Mouse (Mus musculus): ENCODE data around the gene Stk24.

Gene Stk24

GRCm38 (mm10) chr14:121378243-121379115, 1.3 kb downstream of the Stk24 start:
- no peak for DNase-seq

GRCm38 (mm10) chr14:121376566-121376965, 3.2 kb downstream of the Stk24 start:
- no peak for DNase-seq

DNA sequence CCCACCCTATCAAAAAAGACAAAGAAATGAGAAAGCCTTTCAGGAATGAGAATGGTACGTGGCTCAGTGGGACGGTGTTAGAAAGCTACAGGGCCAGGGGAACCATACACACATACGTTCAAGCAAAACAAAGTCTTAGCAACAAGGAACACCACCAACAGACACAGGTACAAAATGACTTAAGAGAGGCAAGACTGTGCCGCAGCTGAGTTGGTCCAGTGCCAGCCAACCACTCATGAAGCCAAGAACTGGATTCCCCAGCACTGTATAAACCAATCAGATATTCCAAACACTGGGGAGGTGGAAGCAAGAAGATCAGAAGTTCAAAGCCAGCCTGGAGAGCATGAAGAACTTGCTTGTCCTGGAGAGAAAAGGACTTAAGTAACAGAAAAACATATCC, 5.9 kb downstream of the Stk24 start:
- DNase-seq, result no peak

GRCm38 (mm10) chr14:121373020-121373419, 6.8 kb downstream of the Stk24 start:
- DNase-seq, result no peak

DNA sequence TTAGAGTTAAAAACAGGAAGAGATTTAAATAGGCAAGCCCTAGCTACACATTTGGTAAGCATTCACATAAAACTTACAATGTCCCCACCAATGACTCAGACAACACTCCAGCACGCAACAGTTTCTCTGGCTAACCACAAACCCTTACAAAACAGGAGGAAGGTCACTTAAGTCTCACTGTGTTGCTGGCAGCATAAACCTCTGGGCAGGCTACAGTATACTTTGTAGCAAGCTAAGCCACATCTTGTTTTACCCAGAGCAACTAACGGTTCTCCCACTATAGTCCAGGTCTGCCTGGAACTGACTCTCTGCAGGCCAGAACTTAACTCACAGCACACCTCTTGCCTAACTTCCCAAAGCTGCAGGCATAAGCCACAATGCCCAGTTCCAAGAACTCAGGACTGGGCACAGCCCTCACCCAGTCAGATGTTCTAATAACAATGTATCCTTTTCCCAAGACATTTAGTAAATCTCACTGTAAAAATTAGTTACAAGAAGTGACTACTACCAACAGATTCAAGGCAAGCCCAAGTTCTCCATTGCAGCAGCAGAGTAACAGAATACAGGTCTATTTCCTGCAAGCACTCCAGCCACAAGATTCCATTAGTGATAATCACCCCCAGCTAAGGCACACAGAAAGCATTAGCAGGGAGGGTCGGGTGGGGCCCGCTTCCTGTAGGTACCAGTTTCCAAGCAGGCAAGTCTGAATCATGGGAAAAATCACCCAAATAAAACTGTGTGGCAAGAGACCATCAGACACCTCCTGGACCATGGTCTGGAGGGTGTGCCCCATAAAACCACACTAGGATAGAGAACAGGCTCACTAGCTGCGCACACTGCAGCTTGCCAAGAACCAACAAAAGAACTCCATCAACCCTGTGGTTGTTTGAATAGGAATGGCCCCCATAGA, 7.6 kb downstream of the Stk24 start:
- DNase-seq, result no peak

DNA sequence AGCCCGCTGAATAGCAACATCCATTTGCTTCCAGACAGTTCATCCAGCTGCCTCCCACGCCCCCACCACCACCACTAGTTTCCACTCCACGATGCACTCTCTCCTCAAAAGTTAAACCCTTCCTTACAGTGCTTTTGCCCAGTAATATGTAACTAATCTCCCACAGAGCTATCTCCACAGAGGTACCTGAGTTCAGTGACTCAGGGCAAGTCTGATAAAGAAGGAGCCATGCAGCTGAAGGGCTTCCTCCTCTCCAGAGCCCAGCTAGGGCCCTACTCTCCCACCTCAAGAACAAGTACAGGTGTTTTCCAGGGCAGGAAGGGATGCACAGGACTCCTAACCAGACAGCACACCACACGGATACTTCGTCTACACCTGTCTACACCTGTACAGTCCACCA, 10.4 kb downstream of the Stk24 start:
- no peak for DNase-seq

- no peak for DNase-seq
Measured at GRCm38 (mm10) chr14:121368108-121368705, 11.6 kb downstream of the Stk24 start.

DNA sequence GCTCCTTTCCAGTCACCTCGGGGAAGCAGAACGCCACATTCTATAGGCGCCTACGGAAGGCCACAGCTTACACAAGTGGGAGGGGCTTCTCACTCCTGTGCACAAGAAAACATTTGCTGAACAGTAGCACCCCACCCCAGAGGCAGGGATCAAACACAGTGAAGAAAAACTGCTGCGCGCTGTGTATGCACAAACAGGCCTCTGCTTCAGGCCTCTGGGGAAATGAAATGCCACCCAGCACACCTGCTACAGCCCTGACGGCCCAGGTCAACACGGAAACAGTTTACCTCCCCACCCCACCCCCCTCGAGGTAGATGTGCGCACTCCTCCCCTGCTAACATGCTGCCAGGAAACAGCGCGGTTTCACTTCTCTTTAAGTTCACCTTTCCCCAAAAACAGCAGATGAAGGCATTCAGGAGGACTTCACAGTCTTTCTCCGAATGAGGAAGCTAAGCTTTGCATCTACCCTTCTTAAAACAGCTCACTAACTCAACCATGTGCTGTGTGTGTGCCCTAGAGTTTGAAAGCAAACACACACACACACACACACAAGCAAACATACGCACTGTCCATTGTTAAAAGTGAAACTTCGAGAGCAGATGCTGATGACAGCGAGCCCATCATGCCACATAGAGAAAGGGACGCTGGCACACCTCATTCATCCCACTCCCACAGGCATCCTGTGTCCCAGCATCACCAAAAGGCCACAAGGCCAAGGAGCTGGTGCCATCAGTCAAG, 13.7 kb downstream of the Stk24 start:
- no peak for DNase-seq

GRCm38 (mm10) chr14:121365390-121365789, 14.4 kb downstream of the Stk24 start:
- no peak for DNase-seq

GRCm38 (mm10) chr14:121364282-121364681, 15.5 kb downstream of the Stk24 start:
- DNase-seq, result no peak

- DNase-seq, result no peak
Measured at GRCm38 (mm10) chr14:121361319-121362114, 18.3 kb downstream of the Stk24 start.

GRCm38 (mm10) chr14:121359850-121360249, 20.0 kb downstream of the Stk24 start:
- DNase-seq, result no peak

DNA sequence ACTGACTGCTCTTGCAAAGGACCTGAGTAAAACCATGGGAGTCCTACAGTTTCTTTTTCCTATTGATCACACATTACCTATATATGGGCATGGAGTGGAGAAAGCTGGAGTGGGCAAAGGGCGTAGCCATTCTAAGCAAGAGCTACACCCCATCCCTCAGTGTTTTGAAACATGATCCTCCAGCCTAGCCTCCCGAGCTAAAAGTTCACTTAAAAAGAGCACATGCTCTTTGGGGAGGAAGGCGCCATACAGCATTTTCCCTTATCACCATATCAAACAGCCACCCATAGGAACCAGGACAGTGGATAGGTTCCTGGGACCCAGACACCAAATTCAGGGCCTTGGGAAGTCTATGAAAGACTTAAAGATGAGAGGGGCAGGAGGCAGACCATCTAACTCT, 20.8 kb downstream of the Stk24 start:
- no peak for DNase-seq

GRCm38 (mm10) chr14:121358327-121358726, 21.5 kb downstream of the Stk24 start:
- no peak for DNase-seq

- no peak for DNase-seq
Measured at GRCm38 (mm10) chr14:121356336-121356862, 23.4 kb downstream of the Stk24 start.

GRCm38 (mm10) chr14:121355732-121356131, 24.1 kb downstream of the Stk24 start:
- no peak for DNase-seq

GRCm38 (mm10) chr14:121353648-121354377, 26.0 kb downstream of the Stk24 start:
- DNase-seq, result no peak

DNA sequence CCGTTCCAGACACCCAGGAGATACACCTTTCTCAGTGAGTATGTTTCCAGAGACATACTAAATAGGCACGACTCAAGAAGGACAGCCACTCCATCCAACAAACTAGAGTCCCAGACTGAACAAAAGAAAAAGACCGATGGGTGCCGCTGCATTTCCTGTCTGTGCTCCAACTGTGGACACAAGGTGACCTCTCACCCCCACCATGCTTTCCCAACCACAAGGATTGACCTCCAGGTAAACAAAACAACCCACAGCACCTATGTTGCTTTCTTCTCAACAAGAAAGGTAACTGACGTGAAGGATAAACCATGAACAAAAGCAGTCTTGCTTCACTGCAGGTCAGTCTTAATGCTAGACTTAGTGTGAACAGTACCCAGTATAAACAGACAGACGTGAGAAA, 27.1 kb downstream of the Stk24 start:
- DNase-seq, result no peak

- no peak for DNase-seq
Measured at GRCm38 (mm10) chr14:121351737-121352136, 28.1 kb downstream of the Stk24 start.

DNA sequence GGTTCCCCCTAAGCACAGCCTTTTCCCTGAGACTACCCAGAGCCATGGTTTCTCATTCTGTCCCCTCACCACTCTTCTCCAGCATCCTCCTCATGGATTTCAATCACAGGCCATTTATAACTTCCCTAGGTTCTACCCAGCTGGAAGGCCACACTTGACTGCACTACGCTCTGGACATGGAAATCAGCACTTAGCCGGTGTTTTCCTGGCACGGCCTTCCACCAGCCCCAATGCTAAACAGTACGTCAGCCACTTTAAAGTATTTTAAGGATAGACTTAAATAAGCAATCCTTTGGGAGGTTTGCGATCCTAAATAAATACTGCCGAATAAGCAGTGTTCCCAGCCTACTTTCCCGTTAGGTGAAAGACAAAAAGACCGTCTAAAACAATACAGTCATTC, 29.8 kb downstream of the Stk24 start:
- DNase-seq, result no peak

- no peak for DNase-seq
Measured at GRCm38 (mm10) chr14:121349291-121349690, 30.5 kb downstream of the Stk24 start.
